In genomic region chr9:96516806-96517205, GRCm38 (mm10) we compare ENCODE assay signal across 23 mouse cellular contexts. TPM values are rescaled to one million over a fixed set of nuclear protein-coding genes. Genes with fewer than 3 reads are reported as not detected.
"Had no signal": no experiment of that assay in that cellular context is flagged by ENCODE, and none has a peak within 500 bp of the region (broad histone marks: within the 10 kb centered on the region; RNA-seq: fewer than 3 reads in every experiment).

No protein-coding gene starts in this region.

- H3K9me3 ChIP-seq: liver, embryonic 13.5 days; megakaryocyte, embryonic 14.5 days; midbrain, embryonic 10.5 days; midbrain, embryonic 13.5 days; neural tube, embryonic 12.5 days; neural tube, embryonic 15.5 days had no signal

- H3K36me3 ChIP-seq: liver, embryonic 13.5 days; midbrain, embryonic 10.5 days; midbrain, embryonic 13.5 days; neural tube, embryonic 12.5 days; neural tube, embryonic 15.5 days had no signal

- H3K4me1 ChIP-seq: midbrain, embryonic 10.5 days; midbrain, embryonic 13.5 days; neural tube, embryonic 12.5 days; neural tube, embryonic 15.5 days had no signal

- H3K4me2 ChIP-seq: liver, embryonic 13.5 days; midbrain, embryonic 13.5 days; neural tube, embryonic 12.5 days; neural tube, embryonic 15.5 days had no signal

- H3K9ac ChIP-seq: liver, embryonic 13.5 days; midbrain, embryonic 13.5 days; neural tube, embryonic 12.5 days; neural tube, embryonic 15.5 days had no signal

- H3K27ac ChIP-seq: kidney, postnatal 0 days; layer of hippocampus, adult 2 months; left cerebral cortex, adult 2 months; liver, embryonic 13.5 days; midbrain, embryonic 10.5 days; midbrain, embryonic 13.5 days; neural tube, embryonic 12.5 days; neural tube, embryonic 15.5 days had no signal

- ATAC-seq: midbrain, embryonic 13.5 days had no signal

- DNase-seq: kidney, postnatal 25 days; layer of hippocampus, adult 9-11 months; liver, embryonic 13.5 days; lung, adult 2 months; lung, postnatal 14 days; retina, postnatal 1 day had no signal

- H3K27me3 ChIP-seq: liver, embryonic 13.5 days; midbrain, embryonic 13.5 days; neural tube, embryonic 12.5 days; neural tube, embryonic 15.5 days had no signal

- H3K4me3 ChIP-seq: layer of hippocampus, adult 2 months; left cerebral cortex, adult 2 months; liver, embryonic 13.5 days; megakaryocyte, embryonic 14.5 days; midbrain, embryonic 10.5 days; midbrain, embryonic 13.5 days; neural tube, embryonic 12.5 days; neural tube, embryonic 15.5 days had no signal

RNA-seq across cellular contexts. Expression of gene Gm28729, which starts 8.3 kb away (rescaled TPM):
- total RNA-seq: left cerebral cortex, adult 2 months; left cerebral cortex, postnatal 10 days; left cerebral cortex, postnatal 36 days; liver, adult 2 months had no signal
- polyA plus RNA-seq: kidney, embryonic 14.5 days; limb, embryonic 11.5 days; liver, adult 2 months; liver, embryonic 13.5 days; liver, embryonic 16.5 days; midbrain, embryonic 10.5 days; midbrain, embryonic 13.5 days; neural tube, embryonic 12.5 days; neural tube, embryonic 15.5 days; small intestine, adult 2 months; spleen, adult 2 months; stomach, embryonic 16.5 days had no signal
